Mouse (Mus musculus) yolk sac, embryonic 10.5 days (tissue): ENCODE results near the gene Mpv17.
A peak's percentile ranks its signal among the peaks of the same experiment; 100 is the strongest.

Source experiments
- DNase-seq: peaks from one replicate; pipeline ENCODE4 v3.0.0-alpha.2; 2017; ENCODE audit warnings: low spot score

Gene Mpv17

DNA sequence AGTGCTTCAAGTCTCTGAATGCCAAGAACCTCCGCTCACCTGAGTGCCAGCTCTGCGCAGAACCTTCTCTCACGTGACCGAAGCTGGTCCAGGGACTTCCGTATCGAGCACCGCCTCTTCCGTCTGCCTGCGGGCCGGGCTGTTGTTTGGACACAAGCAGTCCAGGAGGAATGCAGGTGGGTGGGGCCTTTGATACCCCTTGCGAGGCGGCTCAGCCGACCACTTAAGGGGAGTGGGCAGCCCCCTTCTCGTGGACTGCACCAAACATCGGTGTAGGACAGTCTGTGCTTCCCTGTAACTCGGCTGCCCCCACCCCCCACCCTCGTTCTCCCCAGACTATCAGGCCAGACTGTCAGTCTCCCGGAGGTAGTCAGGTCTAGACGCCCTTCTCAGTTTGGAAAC, at the start of gene Mpv17:
Mpv17 (minus strand) TSS at position 100 of the 402 bp plus-strand sequence.
- peak; percentile 88 for DNase-seq

DNA sequence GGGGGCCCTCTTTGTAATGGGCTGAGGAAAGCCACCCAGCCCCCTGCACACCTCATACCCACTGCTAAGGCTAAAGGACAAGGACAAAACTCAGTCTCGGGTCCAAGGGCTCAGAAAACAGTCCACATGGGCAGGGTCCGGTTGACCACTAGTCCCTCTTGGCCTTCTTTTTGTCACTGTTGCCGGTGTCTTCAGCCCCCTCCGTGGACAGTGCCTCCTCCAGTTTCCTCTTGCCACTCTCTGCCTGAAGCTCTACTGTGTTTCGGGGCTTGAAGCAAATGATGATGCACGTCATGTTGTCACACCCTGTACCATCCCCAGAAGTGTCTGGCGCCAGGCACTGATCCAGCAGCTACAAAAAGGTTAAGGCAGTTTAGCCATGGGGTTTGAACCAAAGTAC, 48.9 kb upstream of the Mpv17 start:
- peak; percentile 25 for DNase-seq

DNA sequence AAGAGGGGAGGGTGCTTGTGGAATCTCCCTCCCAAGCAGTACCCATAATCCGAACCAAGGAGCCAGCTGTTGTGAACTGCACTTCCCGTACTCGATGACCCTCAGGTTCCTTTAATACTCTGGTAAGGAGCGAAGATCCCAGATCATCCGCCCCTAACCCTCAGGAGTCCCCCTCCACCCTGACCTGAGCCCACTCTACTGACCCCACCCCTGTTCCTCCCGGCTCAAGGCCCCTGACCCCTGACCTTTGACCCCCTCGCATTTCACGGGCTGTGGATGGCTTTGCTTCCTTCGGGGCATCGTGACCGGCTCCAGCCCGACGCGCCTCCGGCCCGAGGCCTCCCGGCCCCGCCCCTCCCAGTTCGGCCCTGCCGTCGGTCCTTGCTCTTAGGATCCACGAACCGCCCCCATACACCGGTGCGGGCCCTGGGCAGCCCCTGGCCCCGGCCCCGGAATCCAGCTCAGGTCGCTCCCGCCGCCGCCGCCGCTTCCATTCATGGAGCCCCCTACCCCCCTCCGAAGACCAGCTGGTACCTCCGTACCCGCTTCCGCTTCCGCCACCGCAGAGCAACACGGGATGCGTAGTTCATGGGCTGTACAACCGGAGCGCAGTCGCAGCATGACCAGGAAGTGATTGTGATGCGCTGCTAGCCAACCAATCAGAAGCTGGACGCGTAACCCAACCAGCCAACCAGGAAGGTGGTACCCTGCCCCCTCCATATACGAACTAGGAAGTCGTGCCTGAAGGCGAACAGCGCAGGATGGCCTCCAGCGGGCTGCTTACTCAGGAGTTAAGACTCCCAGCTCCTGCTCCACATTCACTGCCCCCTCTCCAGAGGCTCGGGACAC, 47.9 kb upstream of the Mpv17 start, which contains the start of gene Zfp513:
Zfp513 (minus strand) TSS at position 562 of the 849 bp plus-strand sequence.
- peak; percentile 98 for DNase-seq

DNA sequence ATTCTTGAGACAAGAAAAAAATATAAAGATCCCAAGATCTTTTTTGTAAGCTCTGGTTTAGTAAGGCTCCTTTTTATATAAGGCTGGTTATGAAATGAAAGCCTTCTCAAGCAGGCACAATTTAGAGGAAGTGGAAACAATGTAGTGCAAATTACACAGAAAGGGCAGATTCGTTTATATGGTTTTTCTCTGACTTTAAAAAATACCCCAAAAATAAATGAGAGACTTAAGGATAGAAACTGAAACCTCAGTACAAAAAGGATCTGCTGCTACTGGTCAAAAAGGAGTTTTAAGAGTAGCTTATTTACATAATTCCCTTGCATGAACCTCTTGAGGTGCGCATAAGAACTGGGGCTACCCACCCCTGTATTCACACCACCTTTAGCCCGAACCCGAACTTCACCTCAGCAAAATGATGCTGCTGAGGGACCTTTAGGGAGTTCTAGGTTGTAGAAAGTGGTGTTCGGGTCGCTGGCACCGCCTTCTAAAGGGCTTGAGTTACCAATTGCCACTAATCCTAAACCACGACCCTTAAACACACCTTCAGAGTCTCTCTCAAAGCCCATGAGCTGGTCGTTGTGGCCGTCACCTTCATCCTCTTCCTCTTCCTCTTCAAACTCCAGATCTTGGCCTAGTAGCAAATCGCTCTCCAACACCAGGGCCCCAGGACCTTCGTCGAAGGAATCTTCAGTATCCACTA, 47.1 kb upstream of the Mpv17 start:
- no peak for DNase-seq

DNA sequence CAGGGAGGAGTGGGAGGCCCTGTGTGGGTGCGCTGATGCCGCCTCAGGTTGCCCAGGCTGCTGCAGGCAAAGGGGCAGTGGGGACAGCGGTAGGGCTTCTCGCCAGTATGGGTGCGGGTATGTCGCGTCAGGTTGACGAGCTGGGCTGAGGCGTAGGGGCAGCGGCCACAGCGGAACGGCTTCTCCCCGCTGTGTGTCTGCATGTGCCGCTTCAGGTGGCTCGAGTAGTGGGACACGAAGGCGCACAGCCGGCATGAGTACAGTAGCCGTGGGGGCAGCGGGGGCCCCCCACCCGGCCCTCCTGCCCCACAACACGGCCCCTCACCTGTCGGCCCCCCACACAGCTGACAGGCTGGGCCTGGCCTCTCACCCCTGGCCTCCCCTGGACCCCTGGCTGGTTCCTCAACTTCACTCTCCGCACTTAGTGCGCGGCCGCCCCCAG, 46.3 kb upstream of the Mpv17 start:
- no peak for DNase-seq

DNA sequence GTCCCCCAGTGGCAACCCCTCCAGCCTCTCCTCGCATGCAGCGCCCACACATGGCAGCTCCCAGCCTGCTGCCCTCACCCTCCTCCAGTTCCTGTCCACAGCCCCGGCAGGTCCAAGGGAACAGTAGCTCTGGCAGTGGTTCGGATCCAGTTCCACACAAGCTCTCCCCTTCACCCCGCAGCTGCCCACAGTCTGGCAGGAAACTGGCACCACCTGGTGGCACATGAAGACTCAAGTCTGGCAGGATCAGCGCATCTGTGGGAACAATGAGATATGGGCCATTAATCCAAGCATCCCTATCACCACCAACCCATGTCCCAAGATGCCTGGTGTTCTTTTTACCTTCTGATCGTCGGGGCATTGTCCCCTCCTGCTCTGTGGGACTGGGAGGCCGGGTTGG, 45.8 kb upstream of the Mpv17 start:
- no peak for DNase-seq

DNA sequence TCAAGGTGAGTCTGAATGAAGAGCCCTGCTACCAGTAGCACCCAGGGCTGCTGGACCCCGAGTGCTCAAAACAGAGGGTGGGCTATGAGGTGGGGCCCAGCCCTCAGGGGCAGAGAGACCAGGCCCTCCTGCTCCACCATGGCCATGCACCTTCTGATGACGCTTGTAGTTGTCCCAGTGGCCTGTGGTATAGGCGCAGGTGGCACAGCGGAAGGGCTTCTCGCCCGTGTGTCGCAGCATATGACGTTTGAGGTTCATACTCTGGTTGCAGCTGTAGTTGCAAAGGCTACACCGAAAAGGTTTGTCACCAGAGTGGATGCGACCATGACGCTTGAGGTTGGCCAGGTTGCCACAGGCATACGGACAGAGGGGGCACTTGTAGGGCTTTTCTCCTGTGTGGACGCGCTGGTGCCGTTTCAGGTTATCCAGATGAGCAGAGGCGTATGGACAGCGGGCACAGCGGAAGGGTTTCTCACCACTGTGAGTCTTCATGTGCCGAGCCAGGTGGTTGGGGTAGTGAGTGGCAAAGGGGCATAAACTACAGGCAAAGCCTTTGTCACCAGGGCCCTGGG, 45.4 kb upstream of the Mpv17 start:
- no peak for DNase-seq

DNA sequence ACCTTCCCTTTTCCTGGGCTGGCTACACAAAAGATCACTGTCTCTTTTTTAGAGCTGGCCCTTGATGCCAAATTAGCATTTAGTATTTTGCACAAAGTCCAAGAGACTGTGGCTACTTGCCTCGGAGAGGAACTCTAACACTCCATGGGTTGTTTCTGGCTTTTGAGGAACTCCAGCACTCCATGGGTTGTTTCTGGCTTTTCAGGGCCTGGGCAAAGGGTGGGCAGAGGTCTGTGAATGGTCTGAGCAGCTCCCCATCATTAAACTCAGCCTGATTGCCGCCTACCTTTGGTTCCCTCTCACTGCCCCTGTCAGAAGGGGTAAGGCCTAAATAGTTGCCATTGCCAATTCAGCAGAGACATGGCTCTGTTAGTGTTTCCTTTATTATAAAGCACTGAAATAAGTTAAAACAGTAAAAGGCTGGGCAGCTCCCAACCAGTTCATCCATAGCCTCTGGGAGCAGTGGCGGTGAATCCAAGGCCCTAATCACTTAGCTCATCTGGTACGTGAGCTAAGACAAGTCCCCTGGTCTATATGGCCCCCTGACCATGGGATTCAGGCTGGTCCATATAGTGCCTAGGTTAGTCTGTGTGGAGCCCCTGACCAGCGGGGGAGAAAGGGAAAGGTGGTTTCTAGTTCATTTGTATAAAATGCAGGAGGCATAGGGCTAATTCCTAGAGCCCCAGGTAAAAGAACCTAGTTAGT, 44.7 kb upstream of the Mpv17 start:
- DNase-seq: peak; percentile 19

DNA sequence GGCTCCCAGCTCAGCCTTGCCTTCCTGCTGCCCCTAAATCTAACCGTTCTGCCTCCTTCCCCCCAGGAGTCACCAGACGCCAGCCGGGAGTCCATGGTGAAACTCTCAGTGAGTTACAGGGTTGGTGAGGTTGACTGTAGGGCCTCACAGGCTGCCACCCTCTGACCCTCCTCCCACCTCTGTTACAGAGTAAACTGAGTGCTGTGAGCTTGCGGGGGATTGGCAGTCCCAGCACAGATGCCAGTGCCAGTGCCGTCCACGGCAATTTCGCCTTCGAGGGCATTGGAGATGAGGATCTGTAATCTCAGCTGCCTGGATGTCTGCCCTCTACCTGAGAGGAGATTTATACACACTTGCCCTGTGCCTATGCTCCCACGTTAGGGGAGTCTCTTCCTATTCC, 44.1 kb upstream of the Mpv17 start:
- no peak for DNase-seq

DNA sequence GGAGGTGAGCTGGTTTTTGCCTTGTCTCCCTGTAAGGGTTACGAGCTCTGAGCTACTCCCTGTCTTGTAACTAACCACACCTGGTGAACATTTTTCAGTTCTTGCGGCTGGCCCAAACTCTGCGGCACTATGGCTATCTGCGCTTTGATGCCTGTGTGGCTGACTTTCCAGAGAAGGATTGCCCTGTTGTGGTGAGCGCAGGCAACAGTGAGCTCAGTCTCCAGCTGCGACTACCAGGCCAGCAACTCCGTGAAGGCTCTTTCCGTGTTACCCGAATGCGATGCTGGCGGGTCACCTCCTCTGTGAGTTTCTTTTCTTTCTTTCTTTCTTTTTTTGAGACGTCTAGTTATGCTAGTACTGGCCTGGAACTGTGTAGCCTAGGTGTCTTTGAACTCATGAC, 43.0 kb upstream of the Mpv17 start:
- no peak for DNase-seq

DNA sequence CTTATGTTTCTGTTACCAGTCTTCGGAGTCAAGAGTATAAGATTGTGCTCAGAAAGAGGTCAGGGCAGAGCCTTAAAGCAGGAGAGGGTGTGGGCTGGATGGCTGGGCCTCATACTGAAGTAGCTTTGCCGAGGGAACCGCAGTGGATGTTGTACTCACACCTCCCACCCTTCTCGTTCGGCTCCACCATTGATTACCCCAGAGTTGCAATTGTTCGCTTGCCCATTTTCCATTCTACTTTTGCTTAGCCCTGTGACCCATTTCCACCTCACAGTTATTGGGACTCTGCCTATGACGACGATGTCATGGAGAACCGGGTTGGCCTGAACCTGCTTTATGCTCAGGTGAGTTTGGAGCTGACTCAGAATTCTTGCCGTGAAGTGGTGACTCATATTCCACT, 42.2 kb upstream of the Mpv17 start:
- no peak for DNase-seq

DNA sequence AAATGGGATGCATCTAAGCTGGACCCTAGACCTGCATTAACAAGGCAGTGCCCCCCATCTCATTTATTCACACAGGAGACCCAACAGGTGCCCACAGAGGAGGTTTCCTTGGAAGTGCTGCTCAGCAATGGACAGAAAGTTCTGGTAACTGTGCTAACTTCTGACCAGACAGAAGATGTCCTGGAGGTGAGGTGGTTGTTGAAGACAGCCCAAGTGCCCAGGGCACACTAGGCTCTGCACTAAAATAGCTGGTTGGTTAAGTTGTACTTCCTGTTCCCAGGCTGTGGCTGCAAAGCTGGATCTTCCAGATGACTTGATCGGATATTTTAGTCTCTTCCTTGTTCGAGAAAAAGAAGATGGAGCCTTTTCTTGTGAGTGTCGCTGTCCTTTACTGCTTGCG, 41.6 kb upstream of the Mpv17 start:
- DNase-seq: no peak

DNA sequence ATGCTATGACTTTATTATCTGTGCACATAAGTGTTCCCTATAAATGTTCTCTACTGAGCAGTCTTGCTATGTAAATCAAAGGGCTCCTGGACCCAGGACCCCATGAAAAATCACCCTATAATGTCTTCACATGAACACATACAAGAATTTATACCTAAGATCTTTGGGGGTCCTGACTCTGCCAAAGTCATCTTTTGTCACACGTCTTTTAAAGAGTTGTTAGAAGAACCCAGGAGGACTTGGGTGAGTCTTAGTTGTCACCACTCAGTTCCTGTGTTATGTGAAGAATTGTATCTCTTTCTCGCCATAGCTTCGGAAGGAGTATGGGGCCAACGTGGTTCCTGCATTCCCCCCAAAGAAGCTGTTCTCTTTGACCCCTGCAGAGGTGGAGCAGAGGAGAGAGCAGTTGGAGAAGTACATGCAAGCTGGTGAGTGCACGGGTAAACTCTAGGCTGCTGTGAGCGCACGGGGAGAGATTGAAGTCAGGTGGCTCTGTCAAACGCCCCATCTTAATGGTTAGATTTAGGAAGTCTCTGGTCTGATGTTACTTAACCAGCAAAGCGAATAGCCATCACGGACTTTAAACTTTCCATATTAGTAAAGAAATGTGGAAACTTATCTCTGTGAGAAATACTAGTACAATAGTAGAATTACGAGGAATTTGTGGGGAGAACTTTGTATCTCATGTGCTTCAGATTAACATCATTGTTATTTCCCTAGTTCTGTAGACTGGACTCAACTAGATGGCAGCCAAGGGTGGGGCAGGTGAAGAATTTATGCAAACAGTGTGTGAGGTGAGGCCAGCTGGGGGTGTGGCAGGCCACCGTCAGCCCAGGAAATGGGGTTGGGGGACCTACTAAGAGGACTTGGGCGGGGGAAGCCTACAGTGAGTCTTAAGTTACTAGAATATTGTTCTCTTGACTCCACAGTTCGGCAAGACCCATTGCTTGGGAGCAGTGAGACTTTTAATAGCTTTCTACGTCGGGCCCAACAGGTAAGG, 40.7 kb upstream of the Mpv17 start:
- no peak for DNase-seq

DNA sequence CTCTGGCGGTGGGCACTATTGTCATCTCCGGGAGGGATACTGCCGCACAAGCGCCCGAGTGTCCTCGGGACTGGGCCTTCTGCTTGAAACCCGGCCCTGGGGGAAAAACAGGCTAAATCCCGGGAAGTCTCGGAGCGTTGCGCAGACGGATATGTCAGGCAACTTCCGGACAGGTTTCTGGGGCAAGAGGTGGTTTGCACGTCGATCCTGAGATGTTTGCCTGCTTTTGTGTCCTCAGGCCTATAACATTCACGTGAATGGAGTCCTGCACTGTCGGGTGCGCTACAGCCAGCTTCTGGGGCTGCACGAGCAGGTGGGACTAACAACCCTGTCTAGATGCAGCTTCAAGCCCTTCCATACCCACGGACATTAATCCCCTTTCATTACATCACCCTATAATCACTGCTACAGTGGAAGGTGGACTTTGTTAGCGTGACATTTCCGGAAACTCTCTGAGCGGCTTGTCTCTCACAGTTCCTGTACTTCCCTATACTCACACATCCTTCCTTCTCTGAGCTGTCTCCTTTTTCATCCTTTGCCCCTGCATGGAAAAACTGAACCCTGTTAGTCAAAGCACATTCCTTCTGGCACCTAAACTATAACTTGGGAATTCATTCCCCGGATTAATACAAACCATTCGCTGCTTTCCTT, 39.7 kb upstream of the Mpv17 start:
- no peak for DNase-seq

DNA sequence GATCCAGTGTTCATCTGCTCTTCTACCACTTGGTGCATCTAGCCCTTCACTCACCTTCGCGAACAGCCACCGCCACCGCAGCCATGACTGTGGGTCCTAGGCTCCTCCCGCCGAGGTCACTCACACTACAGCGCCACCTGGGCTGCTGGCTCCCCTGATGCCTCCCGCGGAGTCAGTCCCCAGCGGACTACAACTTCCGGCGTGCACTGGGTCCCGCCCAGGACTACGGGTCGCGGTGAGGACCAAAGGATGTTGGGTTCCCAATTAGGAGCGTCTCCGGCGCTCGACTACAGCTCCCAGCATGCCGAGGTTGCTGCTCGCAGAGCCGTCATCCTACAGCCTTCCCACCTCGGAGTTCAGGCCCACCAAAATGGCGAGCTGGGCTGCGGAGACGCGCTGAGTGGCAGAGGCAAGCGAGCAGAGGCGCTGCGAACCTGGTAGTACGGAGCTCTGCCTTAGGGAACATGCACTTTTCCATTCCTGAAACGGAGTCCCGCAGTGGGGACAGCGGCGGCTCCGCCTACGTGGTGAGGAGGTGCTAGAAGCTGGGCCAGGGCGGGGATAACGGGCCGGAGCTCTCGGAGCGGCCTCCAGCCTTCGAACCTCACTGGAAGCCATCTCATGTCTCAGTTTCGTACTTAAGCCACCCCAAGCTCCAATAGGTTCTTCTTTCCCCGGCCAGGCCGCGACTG, 39.0 kb upstream of the Mpv17 start, which contains the start of the genes Snx17 and Eif2b4:
Snx17 (plus strand) TSS at position 289 of the 692 bp plus-strand sequence.
Eif2b4 (minus strand) TSS at position 492 of the 692 bp plus-strand sequence.
- DNase-seq: peak; percentile 99

DNA sequence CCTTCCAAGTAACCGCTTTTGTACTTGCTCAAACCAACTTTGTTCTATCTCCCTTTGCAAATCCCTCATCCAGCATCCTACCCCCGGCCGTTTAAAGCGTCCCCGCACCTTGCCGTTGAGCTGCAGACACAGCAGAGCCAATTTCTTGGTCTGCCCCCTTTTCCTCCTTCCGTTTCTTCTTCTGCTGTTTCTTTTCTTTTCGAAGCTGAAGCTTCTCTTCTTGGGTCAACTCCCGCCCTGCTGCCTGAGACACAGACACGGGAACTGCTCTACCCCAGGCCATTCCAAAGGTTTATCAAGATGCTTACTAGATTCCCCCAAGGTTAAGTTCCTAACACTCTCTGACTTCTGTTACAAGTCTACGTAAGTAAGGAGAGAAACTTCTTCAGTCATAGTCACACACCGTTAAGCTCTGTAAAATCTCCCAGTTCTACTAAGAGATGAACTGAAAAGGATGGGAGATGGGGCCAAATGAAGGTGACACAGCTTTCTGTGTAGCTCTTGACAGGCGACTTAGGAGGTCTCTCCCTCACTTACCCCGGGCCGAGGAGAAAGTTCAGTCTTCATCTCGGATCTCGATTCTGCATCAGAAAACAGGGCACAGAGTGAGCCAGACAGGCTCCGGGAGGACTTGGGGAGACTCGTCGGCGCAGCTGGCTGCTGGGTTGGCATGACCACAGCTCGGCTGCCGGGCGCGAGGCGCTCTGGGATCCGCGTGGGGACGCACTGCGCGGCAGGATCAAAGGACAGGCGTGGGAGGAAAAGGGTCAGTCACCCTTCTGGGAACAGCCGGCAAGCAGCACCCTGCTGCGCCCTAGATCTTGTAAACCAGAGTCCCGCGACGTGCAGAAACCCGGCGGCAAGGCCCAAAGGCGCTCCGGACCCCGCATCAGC, 38.2 kb upstream of the Mpv17 start:
- no peak for DNase-seq

DNA sequence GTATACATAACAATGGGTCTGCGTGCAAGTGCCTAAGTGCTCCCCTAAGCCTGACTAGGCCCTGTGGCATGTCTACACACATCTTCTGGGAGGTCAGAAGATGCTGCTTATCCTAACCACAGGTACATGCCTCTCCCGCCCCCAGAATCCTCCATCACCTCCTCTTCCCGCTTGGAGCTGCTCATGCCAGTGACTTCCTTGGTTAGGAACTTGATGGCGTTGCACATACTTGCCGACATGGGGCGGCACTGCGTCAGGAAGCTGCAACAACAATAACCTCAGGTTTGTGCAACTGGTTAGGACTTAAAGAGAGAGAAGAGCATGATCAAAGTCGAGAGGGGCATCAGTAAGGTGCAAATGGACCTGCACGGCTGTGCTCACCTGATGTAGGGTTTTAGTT, 36.1 kb upstream of the Mpv17 start:
- DNase-seq: no peak

DNA sequence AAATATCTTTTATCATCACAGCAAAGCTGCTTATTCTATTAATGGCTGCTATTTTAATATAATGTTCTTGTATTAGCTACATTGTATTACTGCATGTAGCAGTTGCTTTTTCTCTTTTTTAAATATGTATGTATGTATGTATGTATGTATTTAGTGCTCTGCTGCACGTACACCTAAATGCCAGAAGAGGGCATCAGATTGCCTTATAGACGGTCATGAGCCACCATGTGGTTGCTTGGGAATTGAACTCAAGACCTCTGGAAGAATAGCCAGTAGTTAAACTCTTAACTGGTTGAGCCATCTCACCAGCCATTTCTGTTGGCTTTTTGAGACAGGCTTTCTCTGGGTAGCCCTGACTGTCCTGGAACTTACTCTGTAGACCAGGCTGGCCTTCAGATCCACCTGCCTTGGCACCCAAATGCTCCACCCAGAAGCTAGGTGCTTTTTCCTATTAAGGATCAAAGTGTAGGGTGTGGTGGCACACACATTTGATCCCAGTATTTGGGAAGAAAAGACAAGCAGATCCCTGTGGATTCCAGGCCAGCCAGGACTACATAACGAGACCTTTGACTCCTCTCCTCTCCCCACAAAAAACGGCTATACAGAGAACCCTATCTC, 34.3 kb upstream of the Mpv17 start:
- DNase-seq: no peak
